Mouse (Mus musculus): Measurements from ENCODE around the gene Olfr557. TPM values are rescaled to one million over a fixed set of nuclear protein-coding genes. Genes with fewer than 3 reads are reported as not detected.

Olfr557 gene
- polyA plus RNA-seq (2015; fragmentation: Nextera tagmentation; extraction: Ambion mirVana): not detected in 2 replicates

GRCm38 (mm10) chr7:102695358-102696125 is at the start of gene Olfr557:
Gene Olfr557 (plus strand): TSS chr7:102695910.
- DNase-seq (ENCODE audit: low spot score): peak; percentile 53

GRCm38 (mm10) chr7:102658523-102658922 is 37.2 kb upstream of the Olfr557 start, which contains the start of gene Olfr555:
Gene Olfr555 (plus strand): TSS chr7:102658823.
- no peak for DNase-seq (ENCODE audit: low spot score)

GRCm38 (mm10) chr7:102664599-102664998 is 31.1 kb upstream of the Olfr557 start, which contains the start of gene Olfr556:
Gene Olfr556 (plus strand): TSS chr7:102664899.
- DNase-seq (ENCODE audit: low spot score): no peak

GRCm38 (mm10) chr7:102665378-102665777 is 30.3 kb upstream of the Olfr557 start:
- peak; percentile 26 for DNase-seq (ENCODE audit: low spot score)

GRCm38 (mm10) chr7:102676225-102676624 is 19.5 kb upstream of the Olfr557 start:
- DNase-seq (ENCODE audit: low spot score): no peak

GRCm38 (mm10) chr7:102681916-102682315 is 13.8 kb upstream of the Olfr557 start:
- DNase-seq (ENCODE audit: low spot score): no peak

- peak; percentile 94 for DNase-seq (ENCODE audit: low spot score)
Measured at GRCm38 (mm10) chr7:102686944-102687501, 8.7 kb upstream of the Olfr557 start, which contains the start of gene Trim68. Gene Trim68 (minus strand): TSS chr7:102687327.

GRCm38 (mm10) chr7:102698461-102698860 is 2.8 kb downstream of the Olfr557 start:
- DNase-seq (ENCODE audit: low spot score): no peak

- no peak for DNase-seq (ENCODE audit: low spot score)
Measured at GRCm38 (mm10) chr7:102701915-102702314, 6.2 kb downstream of the Olfr557 start, which contains the start of gene Olfr558. Gene Olfr558 (plus strand): TSS chr7:102702215.

GRCm38 (mm10) chr7:102718970-102719369 is 23.3 kb downstream of the Olfr557 start, which contains the start of gene Olfr33:
Gene Olfr33 (minus strand): TSS chr7:102719070.
- DNase-seq (ENCODE audit: low spot score): no peak

GRCm38 (mm10) chr7:102727391-102727790 is 31.7 kb downstream of the Olfr557 start, which contains the start of gene Olfr559:
Gene Olfr559 (minus strand): TSS chr7:102727491.
- DNase-seq (ENCODE audit: low spot score): no peak

- DNase-seq (ENCODE audit: low spot score): no peak
Measured at GRCm38 (mm10) chr7:102733793-102734192, 38.1 kb downstream of the Olfr557 start.

- DNase-seq (ENCODE audit: low spot score): no peak
Measured at GRCm38 (mm10) chr7:102737705-102738104, 42.0 kb downstream of the Olfr557 start.

Other genes starting within 250 kb of the Olfr557 start
- gene Olfr543, start 214.2 kb upstream of the Olfr557 start, polyA plus RNA-seq (2015; fragmentation: Nextera tagmentation; extraction: Ambion mirVana): 0.14 and 0.34 TPM in 2 replicates
- 0.05 TPM in 1 of 2 replicates, not detected in the other for gene Olfr544, start 207.6 kb upstream of the Olfr557 start, polyA plus RNA-seq (2015; fragmentation: Nextera tagmentation; extraction: Ambion mirVana)
- 0.08 TPM in 1 of 2 replicates, not detected in the other for gene Olfr545, start 196.3 kb upstream of the Olfr557 start, polyA plus RNA-seq (2015; fragmentation: Nextera tagmentation; extraction: Ambion mirVana)
- gene Olfr547, start 161.2 kb upstream of the Olfr557 start, polyA plus RNA-seq (2015; fragmentation: Nextera tagmentation; extraction: Ambion mirVana): not detected in 2 replicates
- not detected in 2 replicates for gene Olfr548-ps1, start 155.0 kb upstream of the Olfr557 start, polyA plus RNA-seq (2015; fragmentation: Nextera tagmentation; extraction: Ambion mirVana)
- gene Olfr549, start 146.0 kb upstream of the Olfr557 start, polyA plus RNA-seq (2015; fragmentation: Nextera tagmentation; extraction: Ambion mirVana): not detected in 2 replicates
- gene Trim21, start 130.4 kb upstream of the Olfr557 start, polyA plus RNA-seq (2015; fragmentation: Nextera tagmentation; extraction: Ambion mirVana): 3.0 and 3.9 TPM in 2 replicates
- gene Olfr550, start 124.5 kb upstream of the Olfr557 start, polyA plus RNA-seq (2015; fragmentation: Nextera tagmentation; extraction: Ambion mirVana): 0.26 TPM in 1 of 2 replicates, not detected in the other
- not detected in 2 replicates for gene Olfr551, start 104.0 kb upstream of the Olfr557 start, polyA plus RNA-seq (2015; fragmentation: Nextera tagmentation; extraction: Ambion mirVana)
- gene Olfr552, start 98.1 kb upstream of the Olfr557 start, polyA plus RNA-seq (2015; fragmentation: Nextera tagmentation; extraction: Ambion mirVana): not detected in 2 replicates
- not detected in 2 replicates for gene Olfr553, start 77.7 kb upstream of the Olfr557 start, polyA plus RNA-seq (2015; fragmentation: Nextera tagmentation; extraction: Ambion mirVana)
- not detected in 2 replicates for gene Olfr554, start 57.5 kb upstream of the Olfr557 start, polyA plus RNA-seq (2015; fragmentation: Nextera tagmentation; extraction: Ambion mirVana)
- gene Olfr555, start 37.1 kb upstream of the Olfr557 start, polyA plus RNA-seq (2015; fragmentation: Nextera tagmentation; extraction: Ambion mirVana): not detected in 2 replicates
- not detected in 2 replicates for gene Olfr556, start 31.0 kb upstream of the Olfr557 start, polyA plus RNA-seq (2015; fragmentation: Nextera tagmentation; extraction: Ambion mirVana)
- 8.1 and 8.6 TPM in 2 replicates for gene Trim68, start 8.6 kb upstream of the Olfr557 start, polyA plus RNA-seq (2015; fragmentation: Nextera tagmentation; extraction: Ambion mirVana)
- 0.37 and 0.38 TPM in 2 replicates for gene Olfr558, start 6.3 kb downstream of the Olfr557 start, polyA plus RNA-seq (2015; fragmentation: Nextera tagmentation; extraction: Ambion mirVana)
- not detected in 2 replicates for gene Olfr33, start 23.2 kb downstream of the Olfr557 start, polyA plus RNA-seq (2015; fragmentation: Nextera tagmentation; extraction: Ambion mirVana)
- not detected in 2 replicates for gene Olfr559, start 31.6 kb downstream of the Olfr557 start, polyA plus RNA-seq (2015; fragmentation: Nextera tagmentation; extraction: Ambion mirVana)
- not detected in 2 replicates for gene Olfr560, start 63.5 kb downstream of the Olfr557 start, polyA plus RNA-seq (2015; fragmentation: Nextera tagmentation; extraction: Ambion mirVana)
- 0.05 and 0.10 TPM in 2 replicates for gene Olfr78, start 63.6 kb downstream of the Olfr557 start, polyA plus RNA-seq (2015; fragmentation: Nextera tagmentation; extraction: Ambion mirVana)
- not detected in 2 replicates for gene Olfr561, start 75.3 kb downstream of the Olfr557 start, polyA plus RNA-seq (2015; fragmentation: Nextera tagmentation; extraction: Ambion mirVana)
- not detected in 2 replicates for gene Olfr564, start 107.6 kb downstream of the Olfr557 start, polyA plus RNA-seq (2015; fragmentation: Nextera tagmentation; extraction: Ambion mirVana)
- not detected in 2 replicates for gene Olfr566, start 162.9 kb downstream of the Olfr557 start, polyA plus RNA-seq (2015; fragmentation: Nextera tagmentation; extraction: Ambion mirVana)
- not detected in 2 replicates for gene Olfr568, start 181.2 kb downstream of the Olfr557 start, polyA plus RNA-seq (2015; fragmentation: Nextera tagmentation; extraction: Ambion mirVana)
- not detected in 2 replicates for gene Olfr569, start 195.0 kb downstream of the Olfr557 start, polyA plus RNA-seq (2015; fragmentation: Nextera tagmentation; extraction: Ambion mirVana)
- gene Olfr570, start 198.7 kb downstream of the Olfr557 start, polyA plus RNA-seq (2015; fragmentation: Nextera tagmentation; extraction: Ambion mirVana): not detected in 2 replicates
- gene Olfr571, start 221.6 kb downstream of the Olfr557 start, polyA plus RNA-seq (2015; fragmentation: Nextera tagmentation; extraction: Ambion mirVana): not detected in 2 replicates
- gene Olfr572, start 228.5 kb downstream of the Olfr557 start, polyA plus RNA-seq (2015; fragmentation: Nextera tagmentation; extraction: Ambion mirVana): not detected in 2 replicates
- not detected in 2 replicates for gene Olfr573-ps1, start 246.7 kb downstream of the Olfr557 start, polyA plus RNA-seq (2015; fragmentation: Nextera tagmentation; extraction: Ambion mirVana)